Mouse (Mus musculus) C2C12 (cell line): ENCODE results near the gene Phactr1.

Experiments used
- CEBPB ChIP-seq: IDR thresholded peaks from one replicate; pipeline ENCODE4 v1.6.1; 2011; ENCODE audit warnings: low read depth, mild to moderate bottlenecking, control low read depth, moderate library complexity
- CTCF ChIP-seq: IDR thresholded peaks from one replicate; pipeline ENCODE4 v1.5.1; 2011; ENCODE audit not compliant: control insufficient read depth, insufficient read depth, insufficient read length
- MAX ChIP-seq: IDR thresholded peaks from one replicate; pipeline ENCODE4 v1.6.1; 2011; ENCODE audit warnings: mild to moderate bottlenecking, control low read depth
- MYOD1 ChIP-seq: IDR thresholded peaks from one replicate; pipeline ENCODE4 v1.6.1; 2011; ENCODE audit warnings: low read depth; ENCODE audit not compliant: control insufficient read depth, insufficient read length
- MYOG ChIP-seq: IDR thresholded peaks from one replicate; pipeline ENCODE4 v1.6.1; 2011; ENCODE audit not compliant: control insufficient read depth, insufficient read length; ENCODE audit errors: extremely low read depth
- USF1 ChIP-seq: IDR thresholded peaks from one replicate; pipeline ENCODE4 v1.6.1; 2011; ENCODE audit warnings: low read depth, mild to moderate bottlenecking, control low read depth, moderate library complexity

DNA sequence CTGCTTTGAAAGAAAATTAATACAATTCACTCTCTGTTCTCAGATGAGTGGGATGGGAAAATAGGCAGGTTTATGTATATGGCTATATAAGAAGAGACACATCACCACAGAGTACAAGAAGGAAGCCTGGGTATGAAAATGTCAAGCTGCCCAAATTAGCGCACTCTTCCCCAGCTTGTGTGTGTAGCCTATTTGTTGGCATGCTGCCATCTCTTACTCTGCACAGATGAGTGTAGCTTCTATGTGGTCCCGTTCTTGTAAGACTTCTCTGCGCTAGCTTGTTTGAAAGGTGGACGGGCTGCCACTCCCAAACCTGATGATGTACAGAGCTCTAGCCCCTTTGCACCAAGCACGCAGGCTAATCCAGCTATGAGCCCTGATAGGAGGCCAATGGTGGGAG, 78.7 kb downstream of the Phactr1 start:
- TF ChIP-seq MYOG (no peak), CTCF (no peak), MAX (no peak), USF1 (no peak), MYOD1 (no peak), CEBPB (no peak)
